Mouse (Mus musculus) urinary bladder, postnatal 14 days (tissue): ENCODE data around the gene Grk6.
A peak's percentile ranks its signal among the peaks of the same experiment; 100 is the strongest.
"Not testable (repeated sequence)": the region's sequence is repeated elsewhere in the genome, so short reads cannot be mapped to it uniquely, and the experiment has no call there.

Source experiments
- DNase-seq: peaks from one replicate; pipeline ENCODE4 v3.0.0; 2021; ENCODE audit warnings: low spot score

Grk6 gene

DNA sequence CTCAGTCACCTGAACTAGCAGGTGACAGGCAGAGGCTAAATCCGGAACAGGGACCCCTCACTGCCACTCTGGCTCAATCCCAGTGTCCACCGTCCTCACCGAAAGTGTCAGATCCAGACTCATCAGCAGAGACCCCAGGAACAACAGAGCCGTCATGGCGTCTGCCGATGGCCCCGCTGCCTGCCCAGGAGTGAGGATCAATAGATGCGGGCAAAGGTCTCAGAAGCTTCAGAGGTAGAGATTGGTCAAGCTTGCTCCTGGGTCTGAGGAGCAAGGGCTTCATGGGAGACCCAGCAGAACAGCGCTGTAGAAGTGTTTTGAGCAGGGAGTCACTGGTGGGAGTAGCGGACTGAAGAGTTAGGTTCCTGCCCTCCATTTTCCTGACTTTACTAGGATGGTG lies 18.3 kb upstream of the Grk6 start, which contains the start of gene F12:
Gene F12, minus strand, starts transcription at position 181 of the 400 bp plus-strand sequence.
- no peak for DNase-seq

GRCm38 (mm10) chr13:55429226-55429888 lies 15.5 kb upstream of the Grk6 start:
- peak; percentile 56 for DNase-seq

DNA sequence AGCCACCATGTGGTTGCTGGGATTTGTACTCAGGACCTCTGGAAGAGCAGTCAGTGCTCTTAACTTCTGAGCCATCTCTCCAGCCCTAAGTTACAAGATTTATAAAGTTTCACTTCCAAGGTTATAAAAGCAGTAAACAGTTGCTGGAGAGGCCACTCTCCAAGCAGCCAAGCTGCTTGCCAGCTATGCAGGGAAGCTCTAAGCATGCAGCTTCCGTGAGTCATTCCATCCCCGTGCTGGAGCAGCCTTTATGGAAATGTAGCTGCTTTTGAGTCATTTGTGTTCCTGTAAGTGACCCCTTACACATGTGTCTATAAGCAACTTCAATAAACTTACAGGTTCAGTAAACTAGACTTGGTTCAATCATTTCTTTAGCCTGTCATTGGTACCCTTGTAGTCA lies 14.3 kb upstream of the Grk6 start:
- no peak for DNase-seq

DNA sequence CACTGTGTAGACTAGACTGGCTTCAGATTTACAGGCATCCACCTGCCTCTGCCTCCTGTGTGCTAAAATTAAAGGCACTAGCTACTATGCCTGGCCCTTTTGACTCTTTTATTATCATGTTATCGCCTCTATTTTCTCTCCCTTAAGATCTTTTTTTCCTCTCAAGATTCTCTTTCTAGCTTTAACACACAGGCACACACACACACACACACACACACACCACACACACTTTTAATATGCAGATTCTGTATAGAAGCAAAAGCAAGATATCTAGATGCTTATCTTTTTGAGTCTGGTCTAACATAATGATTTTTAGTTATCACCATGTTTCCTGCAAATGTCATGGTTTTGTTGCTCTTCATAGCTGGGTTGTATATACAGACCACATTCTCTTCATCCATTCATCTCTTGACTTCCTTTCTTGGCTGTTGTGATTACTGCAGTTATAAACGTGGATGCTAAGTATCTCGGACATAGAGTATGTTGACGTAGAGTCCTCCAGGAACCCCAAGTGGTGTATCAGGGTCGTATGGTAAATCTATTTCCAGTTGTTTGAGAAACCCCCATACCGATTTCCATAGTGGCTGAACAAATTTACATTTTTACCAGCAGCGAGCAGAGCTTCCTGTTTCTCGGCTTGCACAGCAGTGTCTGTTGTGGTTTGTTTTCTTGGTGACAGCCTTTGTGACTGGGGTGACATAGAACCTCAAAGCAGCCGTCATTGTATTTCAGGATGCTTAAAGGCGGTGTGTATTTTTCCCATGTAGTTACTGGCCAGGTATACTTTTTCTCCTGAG lies 12.8 kb upstream of the Grk6 start:
- DNase-seq, result no peak

GRCm38 (mm10) chr13:55437111-55437629 lies 7.7 kb upstream of the Grk6 start:
- DNase-seq, result not testable (repeated sequence)

- DNase-seq, result no peak
These were observed 1.0 kb upstream of the Grk6 start for GRCm38 (mm10) chr13:55443799-55444285.

- peak; percentile 87 for DNase-seq
These were observed 461 bp upstream of the Grk6 start for GRCm38 (mm10) chr13:55444286-55444936.

DNA sequence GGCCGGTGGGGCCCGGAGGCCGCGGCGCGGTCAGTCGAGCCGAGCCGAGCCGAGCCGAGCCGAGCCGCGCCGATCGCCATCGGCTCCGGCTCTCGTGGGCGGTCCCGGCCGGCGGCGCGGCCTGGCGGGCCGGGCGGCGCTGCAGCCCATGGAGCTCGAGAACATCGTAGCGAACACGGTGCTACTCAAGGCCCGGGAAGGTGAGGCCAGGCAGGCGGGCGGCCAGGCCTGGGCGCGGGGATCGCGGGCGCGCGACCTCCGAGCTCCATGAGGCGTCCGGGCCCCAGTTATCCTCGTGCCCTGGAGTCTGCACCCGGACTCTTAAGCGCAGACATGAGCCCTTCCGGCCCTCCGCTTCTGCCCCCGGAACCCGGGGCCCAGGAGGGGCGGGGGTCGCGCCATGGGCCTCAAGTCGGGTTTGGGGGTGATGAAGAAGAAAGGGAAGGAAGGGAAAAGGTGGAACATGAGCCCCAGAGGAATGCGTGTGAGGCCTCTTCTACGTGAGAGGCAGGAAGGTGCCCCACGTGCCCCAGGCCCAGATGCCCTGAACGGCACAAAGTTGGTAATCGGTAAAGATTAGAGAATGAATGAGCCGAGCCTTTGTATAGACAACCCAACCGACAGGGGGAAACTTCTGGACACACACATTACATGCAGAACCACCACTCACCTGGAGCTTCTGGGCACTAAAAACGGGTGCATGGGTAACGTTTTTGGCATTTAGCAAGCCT lies 654 bp downstream of the Grk6 start:
- no peak for DNase-seq

DNA sequence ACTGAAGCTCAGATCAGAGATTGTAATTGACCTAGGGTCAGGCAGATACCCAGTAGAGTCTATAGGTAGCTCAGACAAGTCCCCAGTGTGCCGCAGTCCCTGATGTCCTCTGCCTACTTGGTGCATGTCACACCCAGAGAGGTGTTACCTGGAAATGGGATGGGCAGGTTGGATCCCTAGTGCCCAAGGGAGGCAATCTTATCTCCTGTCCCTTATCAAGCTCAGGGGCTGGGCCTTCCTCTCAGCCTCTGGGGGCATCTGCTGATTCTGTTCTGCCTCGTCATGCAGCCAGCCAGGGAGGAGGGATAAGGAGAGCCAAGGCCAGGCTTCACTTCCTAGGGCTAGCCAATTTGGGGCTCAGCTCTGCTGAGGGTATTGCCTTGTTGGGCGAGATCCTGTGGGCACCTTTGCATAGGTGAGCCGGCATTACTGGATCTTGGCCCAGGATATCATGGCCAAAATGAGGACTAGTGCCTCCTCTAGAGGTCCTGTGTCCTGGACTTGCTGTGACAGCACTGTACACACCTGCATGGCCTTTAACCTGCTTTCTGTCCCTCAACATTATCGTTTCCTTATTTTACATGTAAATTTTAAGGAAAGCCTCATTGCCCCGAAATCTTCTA lies 1.7 kb downstream of the Grk6 start:
- DNase-seq, result no peak

DNA sequence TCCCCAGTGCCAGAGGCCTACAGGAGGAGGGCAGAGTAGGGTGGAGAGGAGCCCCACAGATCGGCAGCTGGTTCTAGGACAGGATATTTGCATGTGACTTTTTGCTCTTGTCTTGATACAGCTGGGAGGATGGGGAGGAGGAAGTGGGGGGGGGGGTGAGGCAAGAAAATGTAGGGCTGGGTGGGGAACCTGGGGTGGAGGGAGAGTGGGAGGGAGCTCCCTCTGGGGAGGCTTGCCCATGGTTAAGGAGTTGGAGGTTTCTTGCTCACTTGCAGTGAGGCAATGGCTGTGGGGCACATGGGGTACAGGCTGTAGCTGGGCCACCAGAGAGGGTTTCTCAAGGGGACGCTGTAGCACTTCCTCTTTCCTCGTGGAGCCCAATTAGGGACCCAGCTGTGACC lies 2.7 kb downstream of the Grk6 start:
- no peak for DNase-seq

DNA sequence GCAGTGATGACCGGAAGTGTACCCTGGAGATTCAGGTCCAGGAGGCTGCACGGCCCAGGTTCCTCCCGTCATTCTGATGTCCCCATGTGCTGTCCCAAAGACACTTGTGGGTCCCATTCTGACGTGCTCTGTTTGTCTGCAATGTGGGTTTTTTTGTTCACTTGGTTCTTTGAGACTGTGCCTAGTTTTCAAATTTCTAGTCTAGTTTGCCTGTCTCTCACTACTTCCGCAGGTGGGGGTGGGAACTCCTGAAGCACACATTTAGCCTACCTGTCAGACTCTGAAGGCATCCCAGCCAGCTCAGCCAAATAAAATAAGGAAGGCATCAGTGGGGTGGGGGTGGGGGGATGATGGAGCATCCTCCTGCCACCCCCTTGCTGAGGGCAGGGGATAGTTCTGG lies 3.3 kb downstream of the Grk6 start:
- DNase-seq, result no peak

DNA sequence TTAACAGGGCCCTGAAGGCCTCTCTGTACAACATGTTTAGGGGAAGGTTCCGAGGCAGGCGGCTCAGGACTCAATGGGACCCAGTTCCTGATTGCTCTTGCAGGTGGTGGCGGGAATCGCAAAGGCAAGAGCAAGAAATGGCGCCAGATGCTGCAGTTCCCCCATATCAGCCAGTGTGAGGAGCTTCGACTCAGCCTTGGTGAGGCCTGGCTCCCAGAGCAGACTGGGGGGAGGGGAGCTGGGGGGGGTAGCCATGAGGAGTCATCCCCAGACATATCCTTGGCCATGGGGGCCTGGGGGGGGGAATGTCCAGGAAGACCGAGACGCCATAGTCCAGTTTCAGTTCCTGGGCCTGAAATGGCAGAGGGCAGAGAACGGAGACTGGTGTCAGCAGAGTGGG lies 4.3 kb downstream of the Grk6 start:
- DNase-seq, result no peak

DNA sequence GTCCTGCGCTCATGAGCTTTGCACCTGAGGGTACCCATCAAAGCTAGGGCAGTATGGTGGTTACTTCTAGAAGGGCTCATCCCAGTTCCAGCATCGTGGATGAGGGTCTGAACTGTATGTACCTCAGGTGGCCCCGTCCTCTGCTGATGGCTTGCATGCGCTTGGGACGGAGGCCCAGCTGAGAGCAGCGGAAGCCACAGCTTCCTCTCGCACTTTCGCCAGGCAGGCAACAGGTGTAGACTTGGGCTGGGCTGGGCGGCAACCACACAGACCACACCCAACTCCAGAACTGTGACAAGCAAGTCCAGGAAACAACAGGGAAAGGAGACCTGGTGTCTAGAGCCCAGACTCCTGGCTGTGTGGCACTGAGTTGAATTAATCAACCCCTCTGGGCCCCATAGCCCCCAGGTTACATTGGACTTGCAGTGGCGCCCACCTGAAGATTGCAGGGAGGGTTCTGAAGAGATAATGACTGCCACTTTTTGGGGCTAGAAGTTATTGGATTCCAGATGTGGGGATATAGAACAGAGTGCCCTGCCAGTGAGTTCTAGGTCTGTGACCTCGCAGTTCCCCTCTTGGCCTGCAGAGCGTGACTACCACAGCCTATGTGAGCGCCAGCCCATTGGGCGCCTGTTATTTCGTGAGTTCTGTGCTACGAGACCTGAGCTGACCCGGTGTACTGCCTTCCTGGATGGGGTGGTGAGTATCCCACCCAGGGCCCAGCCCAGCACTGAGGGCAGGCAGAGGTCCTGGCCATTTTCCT lies 5.0 kb downstream of the Grk6 start:
- no peak for DNase-seq

DNA sequence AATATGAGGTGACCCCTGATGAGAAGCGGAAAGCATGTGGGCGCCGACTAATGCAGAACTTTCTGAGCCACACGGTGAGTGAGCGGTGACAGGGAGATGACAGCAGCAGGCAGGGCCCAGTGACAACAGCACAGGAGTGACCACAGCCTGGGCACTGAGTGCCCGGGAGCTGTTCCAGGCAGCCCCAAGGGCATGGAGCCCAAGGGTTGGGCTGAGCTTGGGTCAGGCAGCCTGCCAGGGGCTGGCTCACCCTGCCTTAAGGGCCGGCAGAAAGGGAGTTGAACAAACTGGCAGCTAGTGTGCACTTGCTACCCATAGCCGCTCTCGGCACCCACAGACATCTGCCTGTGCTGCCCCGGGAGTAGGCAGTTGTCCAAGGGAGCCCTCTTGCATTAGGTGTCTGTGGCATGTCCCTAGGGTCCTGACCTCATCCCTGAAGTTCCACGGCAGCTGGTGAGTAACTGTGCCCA lies 5.7 kb downstream of the Grk6 start:
- DNase-seq, result peak; percentile 45

- no peak for DNase-seq
These were observed 6.4 kb downstream of the Grk6 start for GRCm38 (mm10) chr13:55451296-55451695.

DNA sequence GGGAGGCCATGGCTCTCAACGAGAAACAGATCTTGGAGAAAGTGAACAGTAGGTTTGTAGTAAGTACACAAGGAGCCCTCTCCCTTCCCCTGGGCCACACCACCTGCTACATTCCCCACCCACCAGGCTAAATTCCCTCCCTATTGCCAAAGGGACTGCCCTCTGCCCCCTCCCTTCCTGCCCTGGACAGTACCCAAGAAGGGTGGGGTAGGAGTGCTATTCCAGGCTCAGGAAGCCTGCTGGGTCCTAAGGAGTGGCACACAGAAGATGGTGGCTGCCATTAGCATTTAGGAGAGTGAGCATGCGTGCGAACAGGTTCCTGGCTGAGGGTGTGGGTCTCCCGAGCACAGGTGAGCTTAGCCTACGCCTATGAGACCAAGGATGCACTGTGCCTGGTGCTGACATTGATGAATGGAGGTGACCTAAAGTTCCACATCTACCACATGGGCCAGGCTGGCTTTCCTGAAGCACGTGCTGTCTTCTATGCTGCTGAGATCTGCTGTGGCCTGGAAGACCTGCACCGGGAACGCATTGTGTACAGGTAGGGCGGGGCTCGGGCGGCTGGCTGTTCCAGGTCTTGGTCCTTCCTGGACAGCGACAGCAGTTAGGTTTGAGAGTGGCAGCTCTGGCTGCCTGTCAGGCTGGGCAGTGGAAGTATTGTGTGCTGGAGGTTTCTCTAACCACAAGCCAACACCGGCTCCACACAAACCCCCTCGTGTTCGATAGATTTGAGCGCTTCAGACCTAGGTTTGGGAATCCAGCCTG lies 7.1 kb downstream of the Grk6 start:
- no peak for DNase-seq

GRCm38 (mm10) chr13:55462965-55463364 lies 18.1 kb downstream of the Grk6 start:
- DNase-seq, result no peak

GRCm38 (mm10) chr13:55463399-55464026 lies 18.6 kb downstream of the Grk6 start:
- no peak for DNase-seq
